Mouse (Mus musculus): Measurements from ENCODE around the gene Shroom1.

DNA sequence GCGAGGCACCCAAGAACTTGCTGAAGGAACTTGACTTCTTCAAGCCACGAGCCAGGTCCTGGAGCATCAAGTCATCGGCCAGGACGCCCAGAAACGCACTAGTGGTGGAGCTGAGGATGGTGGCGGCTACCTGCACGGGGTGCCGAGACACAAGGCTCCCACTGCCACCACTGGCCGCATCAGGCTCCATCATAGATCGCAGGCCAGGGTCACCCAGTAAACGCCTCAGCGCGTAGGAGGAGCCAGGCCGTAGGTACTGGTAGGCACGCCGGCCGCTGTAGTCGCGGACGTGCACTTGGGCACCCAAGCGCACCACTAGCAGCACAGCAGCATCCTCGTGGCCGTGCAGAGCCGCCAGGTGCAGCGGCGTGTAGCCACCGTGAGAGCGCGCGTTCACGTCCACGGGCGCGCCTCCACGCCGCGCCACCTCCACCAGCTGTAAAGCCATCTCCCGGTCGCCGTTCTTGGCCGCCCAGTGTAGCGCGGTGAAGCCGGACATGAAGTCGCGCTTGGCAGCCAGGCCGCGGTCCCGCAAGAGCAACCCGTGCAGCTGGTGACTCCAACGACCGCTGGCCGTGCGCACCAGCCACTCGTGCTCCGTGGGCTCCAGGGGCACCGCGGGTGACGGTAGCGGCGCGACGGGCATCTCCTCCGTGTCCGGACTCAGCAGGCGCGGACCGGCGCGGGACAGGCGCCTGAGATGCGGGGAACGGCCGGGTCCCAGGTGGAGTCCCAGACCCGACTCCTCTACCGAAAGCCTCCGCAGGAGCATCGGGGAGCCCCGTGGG lies 21.6 kb downstream of the Shroom1 start:
- TF ChIP-seq POLR2A (IDR thresholded peaks at IDR 0.05; ENCODE audit: borderline replicate concordance, extremely low read depth, insufficient read depth, insufficient read length, poor library complexity, severe bottlenecking) (no peak), CTCF (IDR thresholded peaks at IDR 0.05; ENCODE audit: borderline replicate concordance, extremely low read depth, insufficient read depth, insufficient read length) (no peak)
